Mouse (Mus musculus): ENCODE measurements around the gene Rabgap1l. TPM values are rescaled to one million over a fixed set of nuclear protein-coding genes. Genes with fewer than 3 reads are reported as not detected.

Gene Rabgap1l
- total and polyA plus RNA-seq, 2 experiments: 6.4 to 78.7 TPM

- DNase-seq (ENCODE audit: extremely low read depth, low read depth, low spot score): no peak
- Histone ChIP-seq H3K27me3 (ENCODE audit: control insufficient read depth, insufficient read depth, low read length) (no peaks in the 10 kb centered on the region), H3K4me1 (ENCODE audit: control insufficient read depth, insufficient read depth, low read length) (no peaks in the 10 kb centered on the region), H3K4me3 (ENCODE audit: insufficient read depth, low read depth, low read length) (no peak overlapping the region), H3K79me2 (ENCODE audit: control insufficient read depth, insufficient read depth, low read length) (no peaks in the 10 kb centered on the region), H3K27ac (replicated peaks; ENCODE audit: insufficient read depth, low read depth, low read length) (no peak overlapping the region), H3K9ac (ENCODE audit: low read depth, low read length) (no peak overlapping the region), H3K36me3 (ENCODE audit: control insufficient read depth, insufficient read depth, low read length) (no peaks in the 10 kb centered on the region)
- 79% methylated on average over 1 of the region's 1 CpGs for WGBS
- TF ChIP-seq CTCF (IDR thresholded peaks at IDR 0.05; ENCODE audit: low read depth, low read length): no peak
- no peak for TF ChIP-seq POLR2A (IDR thresholded peaks at IDR 0.05; ENCODE audit: extremely low read depth, insufficient read depth, low read length)
Observed at GRCm38 (mm10) chr1:160271282-160271967, 521.6 kb downstream of the Rabgap1l start.

GRCm38 (mm10) chr1:160268322-160268721 lies 524.7 kb downstream of the Rabgap1l start:
- Histone ChIP-seq H3K4me3 (ENCODE audit: insufficient read depth, low read depth, low read length) (no peak overlapping the region), H3K4me1 (ENCODE audit: control insufficient read depth, insufficient read depth, low read length) (no peaks in the 10 kb centered on the region), H3K9ac (ENCODE audit: low read depth, low read length) (no peak overlapping the region), H3K27ac (replicated peaks; ENCODE audit: insufficient read depth, low read depth, low read length) (no peak overlapping the region), H3K79me2 (ENCODE audit: control insufficient read depth, insufficient read depth, low read length) (no peaks in the 10 kb centered on the region), H3K36me3 (ENCODE audit: control insufficient read depth, insufficient read depth, low read length) (no peaks in the 10 kb centered on the region), H3K27me3 (ENCODE audit: control insufficient read depth, insufficient read depth, low read length) (no peaks in the 10 kb centered on the region)
- TF ChIP-seq POLR2A (IDR thresholded peaks at IDR 0.05; ENCODE audit: extremely low read depth, insufficient read depth, low read length) (no peak), CTCF (IDR thresholded peaks at IDR 0.05; ENCODE audit: low read depth, low read length) (no peak)
- no peak for DNase-seq (ENCODE audit: extremely low read depth, low read depth, low spot score)
- WGBS: 93% methylated on average over 3 of the region's 3 CpGs

- H3K9ac ChIP-seq (ENCODE audit: low read depth, low read length): no peak overlapping the region
- WGBS: 92% methylated on average over 16 of the region's 16 CpGs
- H3K27ac ChIP-seq (replicated peaks; ENCODE audit: insufficient read depth, low read depth, low read length): no peak overlapping the region
- no peak overlapping the region for H3K4me3 ChIP-seq (ENCODE audit: insufficient read depth, low read depth, low read length)
- no peaks in the 10 kb centered on the region for H3K79me2 ChIP-seq (ENCODE audit: control insufficient read depth, insufficient read depth, low read length)
- no peaks in the 10 kb centered on the region for H3K36me3 ChIP-seq (ENCODE audit: control insufficient read depth, insufficient read depth, low read length)
- no peak for TF ChIP-seq CTCF (IDR thresholded peaks at IDR 0.05; ENCODE audit: low read depth, low read length)
- TF ChIP-seq POLR2A (IDR thresholded peaks at IDR 0.05; ENCODE audit: extremely low read depth, insufficient read depth, low read length): no peak
- no peak for DNase-seq (ENCODE audit: extremely low read depth, low read depth, low spot score)
- no peaks in the 10 kb centered on the region for H3K27me3 ChIP-seq (ENCODE audit: control insufficient read depth, insufficient read depth, low read length)
- H3K4me1 ChIP-seq (ENCODE audit: control insufficient read depth, insufficient read depth, low read length): no peaks in the 10 kb centered on the region
Observed at GRCm38 (mm10) chr1:160263630-160264346, 529.2 kb downstream of the Rabgap1l start.

GRCm38 (mm10) chr1:160263053-160263452 lies 530.0 kb downstream of the Rabgap1l start:
- DNase-seq (ENCODE audit: extremely low read depth, low read depth, low spot score): no peak
- H3K36me3 ChIP-seq (ENCODE audit: control insufficient read depth, insufficient read depth, low read length): no peaks in the 10 kb centered on the region
- no peak overlapping the region for H3K4me3 ChIP-seq (ENCODE audit: insufficient read depth, low read depth, low read length)
- no peaks in the 10 kb centered on the region for H3K79me2 ChIP-seq (ENCODE audit: control insufficient read depth, insufficient read depth, low read length)
- H3K4me1 ChIP-seq (ENCODE audit: control insufficient read depth, insufficient read depth, low read length): no peaks in the 10 kb centered on the region
- no peaks in the 10 kb centered on the region for H3K27me3 ChIP-seq (ENCODE audit: control insufficient read depth, insufficient read depth, low read length)
- WGBS: 75% methylated on average over 5 of the region's 5 CpGs
- no peak overlapping the region for H3K9ac ChIP-seq (ENCODE audit: low read depth, low read length)
- H3K27ac ChIP-seq (replicated peaks; ENCODE audit: insufficient read depth, low read depth, low read length): no peak overlapping the region
- TF ChIP-seq POLR2A (IDR thresholded peaks at IDR 0.05; ENCODE audit: extremely low read depth, insufficient read depth, low read length): no peak
- no peak for TF ChIP-seq CTCF (IDR thresholded peaks at IDR 0.05; ENCODE audit: low read depth, low read length)

GRCm38 (mm10) chr1:160262415-160262814 lies 530.6 kb downstream of the Rabgap1l start:
- no peak for DNase-seq (ENCODE audit: extremely low read depth, low read depth, low spot score)
- no peaks in the 10 kb centered on the region for H3K36me3 ChIP-seq (ENCODE audit: control insufficient read depth, insufficient read depth, low read length)
- H3K4me1 ChIP-seq (ENCODE audit: control insufficient read depth, insufficient read depth, low read length): no peaks in the 10 kb centered on the region
- WGBS: 88% methylated on average over 4 of the region's 4 CpGs
- TF ChIP-seq CTCF (IDR thresholded peaks at IDR 0.05; ENCODE audit: low read depth, low read length): no peak
- TF ChIP-seq POLR2A (IDR thresholded peaks at IDR 0.05; ENCODE audit: extremely low read depth, insufficient read depth, low read length): no peak
- H3K27me3 ChIP-seq (ENCODE audit: control insufficient read depth, insufficient read depth, low read length): no peaks in the 10 kb centered on the region
- H3K79me2 ChIP-seq (ENCODE audit: control insufficient read depth, insufficient read depth, low read length): no peaks in the 10 kb centered on the region
- H3K4me3 ChIP-seq (ENCODE audit: insufficient read depth, low read depth, low read length): no peak overlapping the region
- H3K27ac ChIP-seq (replicated peaks; ENCODE audit: insufficient read depth, low read depth, low read length): no peak overlapping the region
- no peak overlapping the region for H3K9ac ChIP-seq (ENCODE audit: low read depth, low read length)

- no peak overlapping the region for H3K4me3 ChIP-seq (ENCODE audit: insufficient read depth, low read depth, low read length)
- no peak overlapping the region for H3K9ac ChIP-seq (ENCODE audit: low read depth, low read length)
- DNase-seq (ENCODE audit: extremely low read depth, low read depth, low spot score): no peak
- no peak for TF ChIP-seq POLR2A (IDR thresholded peaks at IDR 0.05; ENCODE audit: extremely low read depth, insufficient read depth, low read length)
- no peaks in the 10 kb centered on the region for H3K27me3 ChIP-seq (ENCODE audit: control insufficient read depth, insufficient read depth, low read length)
- H3K79me2 ChIP-seq (ENCODE audit: control insufficient read depth, insufficient read depth, low read length): no peaks in the 10 kb centered on the region
- WGBS: 96% methylated on average over 2 of the region's 2 CpGs
- H3K4me1 ChIP-seq (ENCODE audit: control insufficient read depth, insufficient read depth, low read length): no peaks in the 10 kb centered on the region
- peaks cover 1% of the 10 kb centered on the region; the same call in 1 of the 2 replicates for H3K36me3 ChIP-seq (ENCODE audit: control insufficient read depth, insufficient read depth, low read length)
- H3K27ac ChIP-seq (replicated peaks; ENCODE audit: insufficient read depth, low read depth, low read length): no peak overlapping the region
Observed at GRCm38 (mm10) chr1:160261849-160262248, 531.2 kb downstream of the Rabgap1l start.
